Comparison of ENCODE assay signal across 7 mouse cellular contexts in genomic region chr11:115534759-115535371, GRCm38 (mm10). TPM values are rescaled to one million over a fixed set of nuclear protein-coding genes. Genes with fewer than 3 reads are reported as not detected.
A peak's percentile ranks its signal among the peaks of the same experiment; 100 is the strongest.
DNase-seq lines count a peak whose midpoint lies in the region; ATAC-seq and TF ChIP-seq lines count a peak whose summit lies in the region.

No protein-coding gene starts in this region.

- no peaks in the 10 kb centered on the region for H3K9me3 ChIP-seq in limb, embryonic 15.5 days

- ATAC-seq in erythroblast, adult 5-6 weeks (replicated peaks; ENCODE audit: low FRiP score, poor library complexity, severe bottlenecking), result 0 out of 2 replicates have a peak, but pooled peaks have one; percentile 9
- no peak for ATAC-seq in limb, embryonic 15.5 days (ENCODE audit: insufficient number of reproducible peaks, low FRiP score, low TSS enrichment, low read depth)

- H3K4me3 ChIP-seq in spleen, adult 2 months (ENCODE audit: extremely low read depth, insufficient read depth, insufficient read length), result peak overlapping the region; percentile 70
- peak overlapping the region; percentile 61 for H3K4me3 ChIP-seq in limb, embryonic 15.5 days

- peaks cover 21% of the 10 kb centered on the region for H3K36me3 ChIP-seq in spleen, adult 2 months (ENCODE audit: control insufficient read depth, insufficient read depth, low read length)
- H3K36me3 ChIP-seq in limb, embryonic 15.5 days, result peaks cover 36% of the 10 kb centered on the region

- TF ChIP-seq CTCF in spleen, adult 2 months (IDR thresholded peaks at IDR 0.05; ENCODE audit: extremely low read depth, insufficient read depth, insufficient read length, insufficient replicate concordance), result no peak

- no peak for DNase-seq in spleen, adult 2 months (ENCODE audit: low read depth in 1 of 2, low spot score in 2 of 2)
- DNase-seq in spleen, adult 12 weeks (ENCODE audit: low spot score), result no peak
- peak; percentile 23 for DNase-seq in thymus, postnatal 25 days
- no peak for DNase-seq in cerebellum, adult 8-10 months
- no peak for DNase-seq in left cerebral cortex, adult 18-20 months (ENCODE audit: low spot score in 2 of 2)

- H3K27ac ChIP-seq in spleen, adult 2 months (ENCODE audit: insufficient read depth, low read length), result peak overlapping the region; percentile 98
- peak overlapping the region; percentile 100 for H3K27ac ChIP-seq in limb, embryonic 15.5 days

- H3K9ac ChIP-seq in limb, embryonic 15.5 days, result peak overlapping the region; percentile 97

- H3K4me2 ChIP-seq in limb, embryonic 15.5 days, result peak overlapping the region; percentile 55

- H3K27me3 ChIP-seq in spleen, adult 2 months (ENCODE audit: control insufficient read depth, insufficient read depth, low read length), result no peaks in the 10 kb centered on the region
- no peaks in the 10 kb centered on the region for H3K27me3 ChIP-seq in limb, embryonic 15.5 days

- no peak for TF ChIP-seq POLR2A in spleen, adult 2 months (IDR thresholded peaks at IDR 0.05; ENCODE audit: low read depth, low read length)

- WGBS in spleen, adult 2 months, result 2% methylated on average over 11 of the region's 11 CpGs
- WGBS in limb, embryonic 15.5 days, result 4% methylated on average over 11 of the region's 11 CpGs

- peaks cover 7% of the 10 kb centered on the region; the same call in 1 of the 2 replicates for H3K4me1 ChIP-seq in spleen, adult 2 months (ENCODE audit: control insufficient read depth, insufficient read depth, insufficient read length)
- H3K4me1 ChIP-seq in limb, embryonic 15.5 days, result peaks cover 12% of the 10 kb centered on the region

RNA-seq across cellular contexts. Expression of gene Sumo2, which starts 1.2 kb away (rescaled TPM):
- polyA plus RNA-seq in spleen, adult 2 months (2012; rRNA removed), result 25.8 and 28.3 TPM in 2 replicates
- 126 and 222 TPM in 2 replicates for total RNA-seq in erythroblast, adult 5-6 weeks (2015; ENCODE audit: low replicate concordance)
- 154 and 170 TPM in 2 replicates for total RNA-seq in erythroblast, adult 5-6 weeks (2017; ENCODE audit: low replicate concordance)
- 765 and 837 TPM in 2 replicates for polyA plus RNA-seq in limb, embryonic 15.5 days (2015; fragmentation: Nextera tagmentation; extraction: Ambion mirVana)
- 100 to 1,000 TPM; 272 to 305 TPM for total RNA-seq in left cerebral cortex, adult 18-20 months (2021)

RNA-seq across cellular contexts. Expression of gene Jpt1, which starts 20.7 kb away (rescaled TPM):
- polyA plus RNA-seq in spleen, adult 2 months (2012; rRNA removed), result 178 and 269 TPM in 2 replicates
- 105 and 112 TPM in 2 replicates for total RNA-seq in erythroblast, adult 5-6 weeks (2015; ENCODE audit: low replicate concordance)
- 114 and 134 TPM in 2 replicates for total RNA-seq in erythroblast, adult 5-6 weeks (2017; ENCODE audit: low replicate concordance)
- polyA plus RNA-seq in limb, embryonic 15.5 days (2015; fragmentation: Nextera tagmentation; extraction: Ambion mirVana), result 495 and 589 TPM in 2 replicates
- total RNA-seq in left cerebral cortex, adult 18-20 months (2021), result 100 to 1,000 TPM; 157 TPM

RNA-seq across cellular contexts. Expression of gene Nup85, which starts 29.4 kb away (rescaled TPM):
- 41.4 and 42.4 TPM in 2 replicates for polyA plus RNA-seq in spleen, adult 2 months (2012; rRNA removed)
- 39.3 and 72.1 TPM in 2 replicates for total RNA-seq in erythroblast, adult 5-6 weeks (2015; ENCODE audit: low replicate concordance)
- total RNA-seq in erythroblast, adult 5-6 weeks (2017; ENCODE audit: low replicate concordance), result 52.1 and 69.3 TPM in 2 replicates
- 140 and 146 TPM in 2 replicates for polyA plus RNA-seq in limb, embryonic 15.5 days (2015; fragmentation: Nextera tagmentation; extraction: Ambion mirVana)
- total RNA-seq in left cerebral cortex, adult 18-20 months (2021), result 10 to 100 TPM; 44.2 to 49.3 TPM

RNA-seq across cellular contexts. Expression of gene Nt5c, which starts 43.2 kb away (rescaled TPM):
- polyA plus RNA-seq in spleen, adult 2 months (2012; rRNA removed), result 59.1 and 73.6 TPM in 2 replicates
- total RNA-seq in erythroblast, adult 5-6 weeks (2015; ENCODE audit: low replicate concordance), result 32.8 and 52.3 TPM in 2 replicates
- 14.1 and 16.0 TPM in 2 replicates for total RNA-seq in erythroblast, adult 5-6 weeks (2017; ENCODE audit: low replicate concordance)
- polyA plus RNA-seq in limb, embryonic 15.5 days (2015; fragmentation: Nextera tagmentation; extraction: Ambion mirVana), result 81.6 and 82.1 TPM in 2 replicates
- 10 to 100 TPM; 62.2 to 63.3 TPM for total RNA-seq in left cerebral cortex, adult 18-20 months (2021)

RNA-seq across cellular contexts. Expression of gene Armc7, which starts 59.4 kb away (rescaled TPM):
- 31.0 and 40.3 TPM in 2 replicates for polyA plus RNA-seq in spleen, adult 2 months (2012; rRNA removed)
- total RNA-seq in erythroblast, adult 5-6 weeks (2015; ENCODE audit: low replicate concordance), result 2.5 and 3.8 TPM in 2 replicates
- 1.5 and 5.5 TPM in 2 replicates for total RNA-seq in erythroblast, adult 5-6 weeks (2017; ENCODE audit: low replicate concordance)
- polyA plus RNA-seq in limb, embryonic 15.5 days (2015; fragmentation: Nextera tagmentation; extraction: Ambion mirVana), result 7.2 and 7.8 TPM in 2 replicates
- 10 to 100 TPM; 15.0 to 15.4 TPM for total RNA-seq in left cerebral cortex, adult 18-20 months (2021)
